Mouse (Mus musculus) midbrain, embryonic 16.5 days (tissue): ENCODE data around the gene Inpp5e. TPM values are rescaled to one million over a fixed set of nuclear protein-coding genes. Genes with fewer than 3 reads are reported as not detected.
A peak's percentile ranks its signal among the peaks of the same experiment; 100 is the strongest.

ENCODE experiments used
- ATAC-seq: fragments of 200-750 bp; cut with Nextera tagmentation; 2 replicates; pipeline ENCODE4 v1.8.0; 2017; ENCODE audit warnings: moderate TSS enrichment
- H3K27ac ChIP-seq: fragments of 300-500 bp; sonication (generic); 2 replicates; pipeline ENCODE4 v1.5.1; 2014; ENCODE audit warnings: mild to moderate bottlenecking, low read length, mixed read lengths
- H3K27me3 ChIP-seq: fragments of 300-500 bp; sonication (generic); 2 replicates; pipeline ENCODE4 v1.6.1; 2014; ENCODE audit warnings: low read depth, low read length, mixed read lengths; ENCODE audit not compliant: control insufficient read depth, insufficient read depth
- H3K36me3 ChIP-seq: fragments of 300-500 bp; sonication (generic); 2 replicates; pipeline ENCODE4 v1.6.1; 2014; ENCODE audit warnings: mild to moderate bottlenecking, low read length, moderate library complexity, mixed read lengths; ENCODE audit not compliant: control insufficient read depth, insufficient read depth
- H3K4me1 ChIP-seq: fragments of 300-500 bp; sonication (generic); 2 replicates; pipeline ENCODE4 v1.6.1; 2014; ENCODE audit warnings: mild to moderate bottlenecking, low read length, mixed read lengths; ENCODE audit not compliant: control insufficient read depth, insufficient read depth
- H3K4me2 ChIP-seq: fragments of 300-500 bp; sonication (generic); 2 replicates; pipeline ENCODE4 v1.6.1; 2014; ENCODE audit warnings: mild to moderate bottlenecking, low read length, mixed read lengths
- H3K4me3 ChIP-seq: fragments of 300-500 bp; sonication (generic); 2 replicates; pipeline ENCODE4 v1.5.1; 2014; ENCODE audit warnings: low read depth, mild to moderate bottlenecking, low read length, moderate library complexity, mixed read lengths
- H3K9ac ChIP-seq: fragments of 300-500 bp; sonication (generic); 2 replicates; pipeline ENCODE4 v1.6.1; 2014; ENCODE audit warnings: low read depth, low read length, mixed read lengths
- H3K9me3 ChIP-seq: fragments of 300-500 bp; sonication (generic); replicated peaks from 2 replicates; pipeline ENCODE4 v1.6.1; 2014; ENCODE audit warnings: mild to moderate bottlenecking, low read length, mixed read lengths; ENCODE audit not compliant: control insufficient read depth, poor library complexity, severe bottlenecking
- WGBS: fragments of 180-500 bp; shearing (Covaris S2); extraction: QIAGEN DNeasy Blood & Tissue Kit; methylation state at CpG from one replicate; pipeline ENCODE4 v1.1.7; 2014; 5-methylcytosine and 5-hydroxymethylcytosine counted together
- polyA plus RNA-seq: library from polyadenylated mRNA; unstranded; fragments of >200 nt; fragmentation: Nextera tagmentation; extraction: Ambion mirVana; gene quantifications from 2 replicates; pipeline ENCODE4 v1.2.1, GENCODE M21; 2015

The Inpp5e gene
- polyA plus RNA-seq, result 26.9 and 27.6 TPM in 2 replicates

DNA sequence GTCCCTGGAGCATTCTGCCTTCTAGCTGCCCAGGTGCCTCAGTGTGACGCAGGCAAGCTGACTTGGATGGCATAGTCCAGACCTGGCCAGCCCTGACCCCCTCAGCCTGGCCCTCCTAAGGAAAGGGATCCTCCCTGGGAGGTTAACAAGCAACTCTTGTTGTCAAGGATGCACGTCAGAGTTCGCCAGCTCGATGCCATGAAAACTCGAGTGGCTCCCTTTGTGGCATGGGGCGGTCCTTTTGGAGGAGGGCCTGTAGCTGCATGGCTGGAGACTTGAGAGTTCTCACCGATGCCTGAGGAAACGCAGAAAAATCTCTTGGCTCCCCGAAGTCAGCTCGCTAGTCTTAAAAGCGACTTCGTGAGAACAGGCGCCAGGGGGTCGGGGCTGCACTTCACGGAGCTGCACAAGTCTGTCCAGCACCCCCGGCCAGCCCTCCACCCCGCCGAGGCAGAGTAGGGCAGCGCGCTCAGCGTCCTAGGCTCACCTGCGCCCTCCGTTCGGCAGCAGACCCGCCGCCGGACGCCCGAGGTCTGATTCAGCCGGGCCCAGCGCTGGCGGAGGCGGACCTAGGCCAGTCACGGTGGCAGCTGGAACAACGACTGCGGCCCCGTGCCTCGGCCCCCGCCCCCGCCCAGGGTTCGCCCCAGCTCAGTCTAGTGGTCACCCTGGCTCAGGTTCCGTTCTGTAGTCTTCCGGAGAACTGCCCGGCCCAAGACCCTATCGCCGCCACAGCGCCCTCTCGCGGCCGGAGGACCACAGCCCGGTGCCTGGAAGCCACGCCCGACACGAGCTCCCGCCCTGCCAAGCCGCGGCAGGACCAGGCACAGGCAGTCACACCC, at the start of gene Inpp5e:
TSS of gene Inpp5e (minus strand) at position 689 of the 842 bp plus-strand sequence.
- Histone ChIP-seq H3K4me2 (peak within 1 kb of the TSS; percentile 97), H3K9ac (peak within 1 kb of the TSS; percentile 80), H3K4me3 (peak within 1 kb of the TSS; percentile 95), H3K27ac (peak within 1 kb of the TSS; percentile 82), H3K27me3 (no peaks in the 10 kb centered on the region), H3K36me3 (peaks cover 23% of the 10 kb centered on the region), H3K9me3 (no peaks in the 10 kb centered on the region), H3K4me1 (peaks cover 41% of the 10 kb centered on the region)
- ATAC-seq, result peak; percentile 95
- WGBS, result under 1% methylated on average over 57 of the region's 57 CpGs

- 39% methylated on average over 7 of the region's 7 CpGs for WGBS
- no peaks in the 10 kb centered on the region; the same call in 1 of the 2 replicates for H3K36me3 ChIP-seq
- no peaks in the 10 kb centered on the region for H3K4me1 ChIP-seq
- H3K9me3 ChIP-seq, result no peaks in the 10 kb centered on the region
- no peak overlapping the region for H3K4me3 ChIP-seq
- H3K27me3 ChIP-seq, result no peaks in the 10 kb centered on the region
- H3K4me2 ChIP-seq, result no peak overlapping the region
- no peak for ATAC-seq
- H3K9ac ChIP-seq, result no peak overlapping the region
- H3K27ac ChIP-seq, result peak overlapping the region; percentile 42; the same call in 1 of the 2 replicates
Measured at GRCm38 (mm10) chr2:26458402-26459124, 49.6 kb upstream of the Inpp5e start.

DNA sequence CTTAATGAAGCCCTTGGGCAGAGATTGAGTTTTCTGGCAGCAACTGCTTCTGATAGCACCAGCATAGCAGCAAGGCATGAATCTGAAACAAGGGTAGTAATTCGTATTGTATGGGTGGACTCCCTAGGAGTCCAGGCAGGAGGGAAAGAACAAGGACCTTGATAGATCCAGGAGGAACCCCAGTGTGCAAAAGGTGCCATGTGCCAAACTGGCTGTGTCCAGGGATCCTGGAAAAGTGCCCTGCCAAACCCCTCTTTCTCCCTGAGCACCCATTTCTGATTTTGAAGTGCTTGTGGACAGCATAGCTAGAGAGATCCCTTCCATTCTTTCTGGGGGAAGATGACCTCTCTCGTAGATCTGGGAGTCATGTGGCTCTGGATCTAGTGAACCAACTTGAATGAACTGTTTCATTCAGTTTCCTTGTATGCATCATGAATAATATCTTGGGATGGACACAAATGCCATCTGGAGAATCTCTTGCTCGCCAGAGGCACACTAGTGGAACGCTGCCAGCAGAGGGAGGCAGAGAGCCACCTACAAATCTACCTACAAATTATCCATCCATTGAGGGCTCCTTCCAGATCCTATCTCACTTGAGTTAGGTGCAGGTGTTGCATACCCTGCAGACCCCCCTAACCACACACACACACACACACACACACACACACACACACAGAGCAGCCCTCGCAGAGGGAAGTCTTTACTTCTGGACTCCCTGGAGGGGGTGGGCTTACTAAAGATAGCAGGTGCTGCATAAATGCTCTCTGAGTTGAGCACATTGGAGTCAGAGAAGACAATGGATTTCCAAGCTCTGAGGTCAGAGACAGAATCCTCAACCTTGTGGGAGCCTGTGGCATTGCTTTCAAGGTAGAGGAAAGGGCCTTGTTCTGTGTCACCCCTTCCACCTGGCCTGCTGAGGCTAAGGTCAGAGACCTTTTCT, 40.4 kb upstream of the Inpp5e start:
- Histone ChIP-seq H3K4me2 (no peak overlapping the region), H3K9me3 (no peaks in the 10 kb centered on the region), H3K27ac (no peak overlapping the region), H3K4me3 (no peak overlapping the region), H3K36me3 (no peaks in the 10 kb centered on the region), H3K27me3 (no peaks in the 10 kb centered on the region), H3K9ac (peak overlapping the region; percentile 13; the same call in 1 of the 2 replicates), H3K4me1 (peaks cover 17% of the 10 kb centered on the region)
- WGBS, result 19% methylated on average over 5 of the region's 5 CpGs
- no peak for ATAC-seq

DNA sequence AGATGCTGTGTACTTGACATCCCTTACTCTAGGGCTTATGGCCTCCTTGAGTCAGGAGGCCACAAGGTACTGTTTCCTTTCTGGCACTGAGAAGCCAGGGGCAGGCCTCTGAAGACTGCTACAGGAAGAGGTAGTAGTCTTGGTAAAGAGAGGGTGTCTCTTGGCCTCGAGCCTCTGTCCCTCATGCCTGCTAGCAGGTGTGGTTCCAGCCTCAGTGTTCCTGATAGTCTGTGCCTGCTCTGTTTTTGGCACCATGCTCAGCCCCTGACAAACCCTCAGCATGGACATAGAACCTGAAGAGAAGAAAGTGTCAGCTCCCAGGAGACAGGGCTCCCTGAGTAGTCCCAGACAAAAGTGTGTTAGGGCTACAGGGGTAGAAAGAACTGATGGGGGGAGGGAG, 38.4 kb upstream of the Inpp5e start:
- Histone ChIP-seq H3K9ac (no peak overlapping the region), H3K36me3 (no peaks in the 10 kb centered on the region), H3K4me1 (peaks cover 33% of the 10 kb centered on the region), H3K27me3 (no peaks in the 10 kb centered on the region), H3K4me3 (no peak overlapping the region), H3K9me3 (no peaks in the 10 kb centered on the region), H3K27ac (no peak overlapping the region), H3K4me2 (no peak overlapping the region)
- ATAC-seq, result no peak
- 79% methylated on average over 1 of the region's 1 CpGs for WGBS

GRCm38 (mm10) chr2:26446671-26447070, 37.7 kb upstream of the Inpp5e start:
- WGBS, result 76% methylated on average over 4 of the region's 4 CpGs
- Histone ChIP-seq H3K4me3 (peak overlapping the region; percentile 59), H3K27me3 (no peaks in the 10 kb centered on the region), H3K4me2 (peak overlapping the region; percentile 88), H3K27ac (no peak overlapping the region), H3K36me3 (0 out of 2 replicates have a peak, but pooled peaks cover 1% of the 10 kb centered on the region), H3K4me1 (peaks cover 33% of the 10 kb centered on the region), H3K9ac (peak overlapping the region; percentile 74), H3K9me3 (no peaks in the 10 kb centered on the region)
- no peak for ATAC-seq

GRCm38 (mm10) chr2:26445666-26446445, 36.9 kb upstream of the Inpp5e start:
- peak; percentile 92 for ATAC-seq
- under 1% methylated on average over 44 of the region's 44 CpGs for WGBS
- Histone ChIP-seq H3K4me3 (peak overlapping the region; percentile 59), H3K27me3 (no peaks in the 10 kb centered on the region), H3K9me3 (no peaks in the 10 kb centered on the region), H3K9ac (peak overlapping the region; percentile 74), H3K36me3 (peaks cover 8% of the 10 kb centered on the region; the same call in 1 of the 2 replicates), H3K4me1 (peaks cover 33% of the 10 kb centered on the region), H3K4me2 (peak overlapping the region; percentile 88), H3K27ac (peak overlapping the region; percentile 95)

DNA sequence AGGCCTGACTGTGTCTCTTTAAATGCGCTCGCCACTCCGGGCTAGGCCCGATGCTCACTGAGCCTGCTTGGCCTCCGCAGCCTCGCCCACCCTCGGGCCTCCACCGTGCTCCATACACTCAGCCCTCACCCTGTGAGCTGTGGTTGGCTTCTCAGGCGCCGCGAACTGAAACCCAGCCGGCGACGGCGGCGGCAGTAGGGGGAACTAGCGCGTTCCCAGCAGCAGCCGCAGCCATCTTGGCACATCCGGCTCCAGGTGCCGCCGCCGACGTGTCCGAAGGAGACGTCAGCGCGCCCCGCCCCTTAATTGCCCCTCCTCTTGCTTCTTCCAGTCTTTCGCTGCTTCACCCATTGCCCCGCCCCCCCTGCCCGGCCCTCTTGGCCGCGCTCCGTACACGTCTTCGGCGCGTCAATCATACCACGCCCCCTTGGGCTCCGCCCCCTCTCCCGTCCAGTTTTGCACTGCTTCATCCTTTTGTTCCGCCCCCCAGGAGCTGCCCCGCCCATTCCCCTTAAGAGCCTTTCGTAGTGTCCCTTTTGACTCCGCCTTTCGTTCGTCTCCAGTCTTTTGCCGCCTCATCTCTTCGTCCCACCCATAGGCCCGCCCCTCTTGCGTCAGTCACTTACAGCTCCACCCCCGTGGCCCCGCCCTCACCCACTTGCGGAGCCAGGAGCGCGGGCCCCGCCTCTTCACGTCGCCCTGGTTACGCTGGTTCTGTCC, 36.1 kb upstream of the Inpp5e start, which contains the start of gene Sec16a:
TSS of gene Sec16a (minus strand) at position 271 of the 720 bp plus-strand sequence.
- Histone ChIP-seq H3K4me3 (peak within 1 kb of the TSS; percentile 59), H3K4me1 (peaks cover 33% of the 10 kb centered on the region), H3K27ac (peak within 1 kb of the TSS; percentile 95), H3K36me3 (peaks cover 15% of the 10 kb centered on the region; the same call in 1 of the 2 replicates), H3K9ac (peak within 1 kb of the TSS; percentile 74), H3K27me3 (no peaks in the 10 kb centered on the region), H3K4me2 (peak within 1 kb of the TSS; percentile 88), H3K9me3 (no peaks in the 10 kb centered on the region)
- WGBS, result under 1% methylated on average over 60 of the region's 61 CpGs
- peak; percentile 93 for ATAC-seq
